Mouse (Mus musculus) intestine, embryonic 16.5 days (tissue): ENCODE measurements around the gene Micu2. TPM values are rescaled to one million over a fixed set of nuclear protein-coding genes. Genes with fewer than 3 reads are reported as not detected.

Experiments used
- ATAC-seq: fragments of 200-750 bp; cut with Nextera tagmentation; 2 replicates; pipeline ENCODE4 v1.8.0; 2017; ENCODE audit warnings: moderate TSS enrichment, moderate library complexity
- H3K27ac ChIP-seq: fragments of 300-500 bp; sonication (generic); 2 replicates; pipeline ENCODE4 v1.5.1; 2014; ENCODE audit warnings: mild to moderate bottlenecking, low read length
- H3K27me3 ChIP-seq: fragments of 300-500 bp; sonication (generic); replicated peaks from 2 replicates; pipeline ENCODE4 v1.6.1; 2014; ENCODE audit warnings: low read length, control low read depth, mixed read lengths; ENCODE audit not compliant: control insufficient read depth, insufficient read depth
- H3K36me3 ChIP-seq: fragments of 300-500 bp; sonication (generic); 2 replicates; pipeline ENCODE4 v1.6.1; 2014; ENCODE audit warnings: low read length, control low read depth; ENCODE audit not compliant: control insufficient read depth, insufficient read depth
- H3K4me1 ChIP-seq: fragments of 300-500 bp; sonication (generic); 2 replicates; pipeline ENCODE4 v1.6.1; 2014; ENCODE audit warnings: low read length, control low read depth, mixed read lengths; ENCODE audit not compliant: control insufficient read depth, insufficient read depth
- H3K4me2 ChIP-seq: fragments of 300-500 bp; sonication (generic); 2 replicates; pipeline ENCODE4 v1.6.1; 2014; ENCODE audit warnings: low read depth, low read length, control low read depth
- H3K4me3 ChIP-seq: fragments of 300-500 bp; sonication (generic); 2 replicates; pipeline ENCODE4 v1.5.1; 2014; ENCODE audit warnings: mild to moderate bottlenecking, low read length
- H3K9ac ChIP-seq: fragments of 300-500 bp; sonication (generic); 2 replicates; pipeline ENCODE4 v1.6.1; 2014; ENCODE audit warnings: low read depth, low read length
- H3K9me3 ChIP-seq: fragments of 300-500 bp; sonication (generic); 2 replicates; pipeline ENCODE4 v1.6.1; 2016; ENCODE audit warnings: low read length, control low read depth; ENCODE audit not compliant: control insufficient read depth
- WGBS: fragments of 180-500 bp; shearing (Covaris S2); extraction: QIAGEN DNeasy Blood & Tissue Kit; methylation state at CpG from one replicate; pipeline ENCODE4 v1.1.7; 2014; 5-methylcytosine and 5-hydroxymethylcytosine counted together
- polyA plus RNA-seq: library from polyadenylated mRNA; unstranded; fragments of >200 nt; fragmentation: Nextera tagmentation; extraction: Ambion mirVana; gene quantifications from 2 replicates; pipeline ENCODE4 v1.2.1, GENCODE M21; 2015

The Micu2 gene
- polyA plus RNA-seq, 1 experiment from 2014 or later, result 74.6 TPM

- Histone ChIP-seq H3K4me1 (peaks cover 3% of the 10 kb centered on the region; the same call in 1 of the 2 replicates), H3K36me3 (no peaks in the 10 kb centered on the region), H3K4me3 (no peak overlapping the region), H3K4me2 (no peak overlapping the region), H3K9me3 (no peaks in the 10 kb centered on the region), H3K27ac (no peak overlapping the region), H3K9ac (no peak overlapping the region), H3K27me3 (no peaks in the 10 kb centered on the region)
- 40% methylated on average over 6 of the region's 6 CpGs for WGBS
- no peak for ATAC-seq
Measured at GRCm38 (mm10) chr14:57975656-57976055, 23.4 kb downstream of the Micu2 start.

GRCm38 (mm10) chr14:57971986-57972525 lies 27.0 kb downstream of the Micu2 start:
- no peak overlapping the region for H3K4me2 ChIP-seq
- H3K27me3 ChIP-seq, result no peaks in the 10 kb centered on the region
- no peaks in the 10 kb centered on the region for H3K9me3 ChIP-seq
- no peak overlapping the region for H3K4me3 ChIP-seq
- H3K36me3 ChIP-seq, result no peaks in the 10 kb centered on the region
- WGBS, result 81% methylated on average over 12 of the region's 12 CpGs
- no peak overlapping the region for H3K9ac ChIP-seq
- H3K4me1 ChIP-seq, result peaks cover 3% of the 10 kb centered on the region; the same call in 1 of the 2 replicates
- no peak for ATAC-seq
- no peak overlapping the region for H3K27ac ChIP-seq

- Histone ChIP-seq H3K36me3 (no peaks in the 10 kb centered on the region), H3K9me3 (no peaks in the 10 kb centered on the region), H3K4me1 (no peaks in the 10 kb centered on the region), H3K4me3 (no peak overlapping the region), H3K4me2 (no peak overlapping the region), H3K27ac (no peak overlapping the region), H3K27me3 (no peaks in the 10 kb centered on the region), H3K9ac (no peak overlapping the region)
- WGBS, result 82% methylated on average over 6 of the region's 6 CpGs
- no peak for ATAC-seq
Measured at GRCm38 (mm10) chr14:57968873-57969272, 30.2 kb downstream of the Micu2 start.

- Histone ChIP-seq H3K9me3 (no peaks in the 10 kb centered on the region), H3K36me3 (no peaks in the 10 kb centered on the region), H3K4me1 (no peaks in the 10 kb centered on the region), H3K27ac (no peak overlapping the region), H3K27me3 (no peaks in the 10 kb centered on the region), H3K4me2 (no peak overlapping the region), H3K4me3 (no peak overlapping the region), H3K9ac (no peak overlapping the region)
- 84% methylated on average over 4 of the region's 4 CpGs for WGBS
- no peak for ATAC-seq
Measured at GRCm38 (mm10) chr14:57967080-57967797, 31.8 kb downstream of the Micu2 start.

- no peak overlapping the region for H3K4me2 ChIP-seq
Measured at GRCm38 (mm10) chr14:57961861-57962260, 37.2 kb downstream of the Micu2 start.

GRCm38 (mm10) chr14:57951089-57951488 lies 48.0 kb downstream of the Micu2 start:
- ATAC-seq, result no peak
- H3K36me3 ChIP-seq, result no peaks in the 10 kb centered on the region
- H3K9ac ChIP-seq, result no peak overlapping the region
- WGBS, result 26% methylated on average over 2 of the region's 2 CpGs
- H3K27me3 ChIP-seq, result no peaks in the 10 kb centered on the region
- no peak overlapping the region for H3K27ac ChIP-seq
- H3K4me1 ChIP-seq, result no peaks in the 10 kb centered on the region
- H3K9me3 ChIP-seq, result no peaks in the 10 kb centered on the region
- H3K4me2 ChIP-seq, result no peak overlapping the region
- no peak overlapping the region for H3K4me3 ChIP-seq

More at GRCm38 (mm10) chr14:57961861-57962260, 37.2 kb downstream of the Micu2 start:
- Histone ChIP-seq H3K9ac (no peak overlapping the region), H3K27ac (no peak overlapping the region), H3K27me3 (no peaks in the 10 kb centered on the region), H3K36me3 (no peaks in the 10 kb centered on the region), H3K9me3 (no peaks in the 10 kb centered on the region), H3K4me3 (no peak overlapping the region), H3K4me1 (0 out of 2 replicates have a peak, but pooled peaks cover 4% of the 10 kb centered on the region)
- WGBS, result 38% methylated on average over 4 of the region's 4 CpGs
- peak; percentile 75 for ATAC-seq

GRCm38 (mm10) chr14:57945834-57946233 lies 53.2 kb downstream of the Micu2 start:
- WGBS, result 78% methylated on average over 4 of the region's 4 CpGs

GRCm38 (mm10) chr14:57937297-57937696 lies 61.8 kb downstream of the Micu2 start:
- H3K36me3 ChIP-seq, result no peaks in the 10 kb centered on the region
- peaks cover 2% of the 10 kb centered on the region; the same call in 1 of the 2 replicates for H3K4me1 ChIP-seq
- no peaks in the 10 kb centered on the region for H3K9me3 ChIP-seq
- no peak overlapping the region for H3K4me3 ChIP-seq
- WGBS, result 84% methylated on average over 6 of the region's 6 CpGs
- no peak overlapping the region for H3K27ac ChIP-seq
- H3K27me3 ChIP-seq, result no peaks in the 10 kb centered on the region
- no peak overlapping the region for H3K4me2 ChIP-seq
- no peak overlapping the region for H3K9ac ChIP-seq
- no peak for ATAC-seq

More at GRCm38 (mm10) chr14:57945834-57946233, 53.2 kb downstream of the Micu2 start:
- Histone ChIP-seq H3K27ac (no peak overlapping the region), H3K9ac (no peak overlapping the region), H3K4me2 (no peak overlapping the region), H3K4me3 (no peak overlapping the region), H3K9me3 (no peaks in the 10 kb centered on the region), H3K4me1 (no peaks in the 10 kb centered on the region), H3K36me3 (no peaks in the 10 kb centered on the region), H3K27me3 (no peaks in the 10 kb centered on the region)
- no peak for ATAC-seq

- Histone ChIP-seq H3K27ac (no peak overlapping the region), H3K9ac (no peak overlapping the region), H3K4me3 (no peak overlapping the region), H3K9me3 (no peaks in the 10 kb centered on the region), H3K27me3 (no peaks in the 10 kb centered on the region), H3K36me3 (peaks cover 2% of the 10 kb centered on the region; the same call in 1 of the 2 replicates), H3K4me1 (peaks cover 2% of the 10 kb centered on the region; the same call in 1 of the 2 replicates), H3K4me2 (no peak overlapping the region)
- WGBS, result 92% methylated on average over 13 of the region's 13 CpGs
- ATAC-seq, result no peak
Measured at GRCm38 (mm10) chr14:57934666-57935065, 64.4 kb downstream of the Micu2 start.
